Mouse (Mus musculus) layer of hippocampus, adult 11-12 months (tissue): ENCODE measurements around the gene Gm49387.

Source experiments
- DNase-seq: peaks from one replicate; pipeline ENCODE4 v3.0.0; 2022; ENCODE audit warnings: low spot score

Gm49387 gene

DNA sequence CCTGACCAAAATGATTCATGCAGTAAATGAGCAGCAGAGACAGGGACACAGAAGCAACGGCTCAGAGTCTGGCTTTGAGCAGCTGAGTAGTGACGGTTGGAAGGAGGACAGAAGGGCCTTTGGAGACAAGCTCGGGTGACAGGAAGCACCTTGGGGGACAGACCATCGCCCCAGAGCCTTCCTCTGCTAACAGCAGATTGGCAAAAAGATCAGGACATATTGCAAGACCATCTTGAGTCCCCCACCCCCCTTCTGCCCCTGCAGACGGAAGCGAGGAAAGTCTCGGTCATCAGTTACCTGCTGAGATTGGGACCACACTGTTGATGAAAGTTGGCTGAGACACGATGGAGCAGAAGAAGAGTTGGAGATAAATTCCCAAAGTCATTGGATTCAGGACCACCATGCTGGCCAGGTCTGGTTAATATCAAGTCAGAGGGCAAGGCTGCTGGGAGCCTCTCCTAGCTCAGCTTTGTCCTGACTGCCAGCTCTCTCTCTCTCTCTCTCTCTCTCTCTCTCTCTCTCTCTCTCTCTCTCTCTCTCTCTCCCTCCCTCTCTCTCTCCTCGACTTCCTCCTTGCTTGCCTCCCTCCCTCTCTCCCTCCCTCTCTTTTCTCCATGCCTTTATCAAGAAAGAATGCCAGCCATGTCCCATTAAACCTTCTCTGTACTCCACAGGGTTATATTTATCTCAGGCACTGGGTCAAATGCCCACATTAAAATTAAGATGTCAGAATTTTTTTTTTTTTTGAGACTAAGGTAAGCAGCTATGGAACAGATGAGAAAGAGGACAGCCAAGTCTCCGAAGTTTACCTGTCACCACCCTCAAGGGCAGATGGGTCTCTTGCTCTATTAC lies 63.6 kb downstream of the Gm49387 start:
- no peak for DNase-seq

DNA sequence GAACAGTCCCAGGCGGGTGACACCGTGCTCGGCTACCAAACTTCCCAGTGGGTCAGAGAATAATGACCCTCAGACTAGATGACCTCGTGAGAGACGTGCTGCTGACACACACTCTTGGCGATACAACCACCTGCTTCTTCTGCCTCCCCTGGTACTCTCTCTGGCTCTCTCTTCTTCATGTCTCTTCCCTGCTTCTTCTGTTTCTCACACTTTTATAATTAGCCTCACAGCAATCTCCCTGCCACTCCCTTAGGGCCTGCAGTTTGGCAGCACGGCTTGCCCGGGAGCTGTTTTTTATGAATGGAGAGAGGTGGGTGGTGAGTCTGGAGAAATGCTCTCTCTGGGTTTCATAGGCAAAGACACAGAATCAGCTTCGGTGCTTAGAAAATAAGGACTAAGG lies 64.8 kb downstream of the Gm49387 start:
- DNase-seq, result no peak

GRCm38 (mm10) chr14:31574903-31575665 lies 65.6 kb downstream of the Gm49387 start:
- DNase-seq, result no peak

GRCm38 (mm10) chr14:31572561-31573175 lies 68.0 kb downstream of the Gm49387 start:
- peak; percentile 61 for DNase-seq

DNA sequence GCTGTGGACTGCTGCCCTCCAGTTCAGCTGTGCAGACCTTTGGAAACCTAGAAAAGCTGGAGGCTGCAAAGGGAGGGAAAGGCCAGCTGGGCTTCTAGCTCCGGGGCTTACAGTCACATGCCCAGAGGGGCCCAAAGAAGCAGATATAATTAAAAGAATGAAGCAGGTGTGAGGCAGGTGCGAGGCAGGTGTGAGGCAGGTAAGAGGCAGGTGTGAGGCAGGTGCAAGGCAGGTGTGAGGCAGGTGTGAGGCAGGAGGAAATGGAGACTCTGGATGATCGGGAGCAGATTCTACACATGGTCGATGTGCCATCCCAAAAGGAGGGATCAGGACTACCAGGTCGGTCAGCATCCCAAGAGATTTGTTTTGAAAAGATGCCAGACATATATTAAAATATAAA lies 69.3 kb downstream of the Gm49387 start:
- no peak for DNase-seq

DNA sequence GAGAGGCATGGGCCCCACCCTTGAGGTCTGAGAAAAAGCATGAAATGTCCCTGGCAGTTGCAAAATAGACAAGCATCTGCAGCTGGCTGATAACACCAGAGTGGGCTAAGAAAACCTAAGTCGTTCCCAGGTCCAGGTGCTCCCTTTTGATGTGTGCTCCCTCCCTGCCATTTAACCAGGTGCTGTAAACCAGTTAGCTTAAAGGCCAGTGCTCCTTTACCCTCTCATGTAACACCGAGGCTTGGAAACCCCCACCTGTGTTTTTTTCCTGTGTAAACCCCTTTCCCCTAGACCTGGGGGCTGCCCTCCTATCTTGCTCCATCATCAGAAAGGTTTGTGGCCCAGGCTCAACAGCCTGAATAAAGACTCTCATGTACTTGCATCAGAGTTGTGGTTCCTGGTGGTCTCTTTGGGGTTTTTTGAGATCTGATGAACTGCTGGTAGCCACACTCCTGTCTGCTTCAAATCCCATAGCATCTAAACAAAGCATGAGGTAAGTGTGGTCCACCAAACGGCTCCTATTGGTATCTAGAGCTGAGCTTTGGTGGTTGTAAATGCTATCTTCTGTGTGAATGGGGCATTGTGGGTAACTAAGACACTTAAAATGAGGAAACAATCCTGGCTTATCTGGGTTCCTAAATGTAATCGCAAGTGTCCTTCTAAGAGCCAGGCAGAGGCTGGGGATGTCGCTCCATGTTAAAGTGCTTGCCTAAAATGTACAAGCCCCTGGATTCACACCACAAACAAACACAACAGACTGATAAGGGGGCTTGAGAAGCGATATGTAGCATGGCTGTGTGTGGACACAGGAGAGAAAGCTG lies 70.3 kb downstream of the Gm49387 start:
- DNase-seq, result no peak

- DNase-seq, result no peak
Measured at GRCm38 (mm10) chr14:31569151-31569631, 71.5 kb downstream of the Gm49387 start.

- DNase-seq, result no peak
Measured at GRCm38 (mm10) chr14:31565478-31566212, 75.0 kb downstream of the Gm49387 start.

DNA sequence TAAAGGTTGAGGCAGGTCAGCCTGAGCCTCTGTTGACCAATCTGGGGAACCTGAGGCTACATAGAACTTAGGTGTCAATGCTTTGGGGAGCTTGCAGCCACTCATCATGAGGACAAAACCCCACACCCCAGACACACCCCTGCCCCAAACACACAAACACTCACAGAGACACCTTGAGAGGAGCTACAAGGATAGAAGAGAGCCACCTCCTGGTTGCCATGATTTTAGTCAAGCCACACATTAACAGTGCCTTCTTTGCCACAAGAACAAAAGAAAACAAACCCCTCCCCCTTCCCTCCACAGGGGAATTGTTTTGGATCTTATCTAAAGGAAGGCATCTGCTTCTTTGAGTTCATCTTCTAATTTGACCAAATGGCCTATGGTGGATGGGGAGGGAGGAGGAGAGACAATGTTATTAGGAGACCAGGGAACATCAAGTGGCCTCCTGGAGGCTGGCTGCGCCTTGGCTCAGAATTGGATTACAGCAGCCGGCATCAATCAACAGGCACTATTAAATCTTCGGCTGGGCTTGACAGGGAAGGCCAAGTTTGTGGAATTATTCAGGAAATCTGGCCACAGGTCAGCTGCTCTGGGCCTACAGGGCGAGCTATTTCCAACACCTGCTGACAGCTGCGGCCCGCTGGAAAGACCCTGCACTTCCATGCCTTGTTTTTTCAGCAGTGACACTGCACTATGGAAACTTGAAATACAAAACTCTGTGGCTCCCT lies 76.1 kb downstream of the Gm49387 start:
- DNase-seq, result no peak

DNA sequence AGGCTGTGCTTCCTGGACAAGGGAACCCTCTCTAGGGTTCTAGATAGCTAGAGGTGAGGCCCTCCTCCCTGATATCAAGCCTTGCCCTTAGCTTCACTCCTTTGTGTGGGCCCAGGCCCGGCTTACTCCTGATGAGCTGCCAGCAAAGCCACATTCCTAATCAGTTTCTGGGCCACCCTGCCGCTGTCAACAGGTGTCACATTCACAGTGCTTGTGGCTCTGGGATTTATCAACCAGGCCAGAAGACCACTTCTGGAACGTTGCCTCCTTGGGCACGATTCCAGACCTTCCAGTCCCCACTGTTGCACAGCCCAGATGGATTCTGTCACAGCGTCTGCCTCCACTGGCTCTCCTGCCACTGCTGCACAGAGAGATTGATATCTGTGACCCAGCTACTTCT lies 79.8 kb downstream of the Gm49387 start:
- DNase-seq, result no peak

DNA sequence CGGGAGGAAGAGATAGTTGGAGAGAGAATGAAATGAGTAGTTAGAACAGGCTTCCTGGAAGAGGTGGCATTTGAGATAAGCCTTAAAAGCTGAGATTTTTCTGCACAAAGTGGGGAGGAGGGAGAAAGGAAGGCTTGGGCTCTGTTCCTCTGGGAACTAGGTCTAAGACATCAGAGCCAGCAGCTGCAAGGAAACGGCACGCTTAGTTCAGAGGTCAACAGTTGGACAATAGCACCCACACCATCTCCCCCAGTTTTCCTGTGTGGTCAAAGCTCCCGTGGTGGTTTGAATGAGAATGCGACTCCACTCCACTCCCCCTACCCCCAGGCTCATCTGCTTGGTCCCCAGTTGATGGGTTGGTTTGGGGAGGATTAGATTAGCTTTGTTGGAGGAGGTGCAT lies 81.5 kb downstream of the Gm49387 start:
- DNase-seq, result no peak

GRCm38 (mm10) chr14:31557784-31558183 lies 82.9 kb downstream of the Gm49387 start:
- DNase-seq, result no peak

DNA sequence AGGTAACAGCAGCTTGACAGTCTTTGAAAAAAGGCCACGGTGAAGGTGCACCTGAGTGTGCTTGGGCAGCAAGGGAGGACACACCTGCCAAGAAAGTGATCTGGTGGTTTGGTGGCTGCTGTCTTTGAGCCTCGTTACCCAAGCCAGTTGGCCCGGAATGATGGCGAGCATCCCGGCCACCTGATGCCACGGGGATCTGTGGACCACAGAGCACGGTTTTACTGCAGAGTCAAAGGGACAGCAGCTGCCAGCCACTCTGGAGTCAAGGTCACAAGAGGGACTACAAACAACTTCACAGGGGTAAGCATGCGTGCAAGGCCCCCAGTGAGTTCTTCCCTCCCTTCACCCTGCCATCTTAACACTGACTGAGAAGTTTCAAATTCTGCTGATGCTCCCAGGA lies 83.4 kb downstream of the Gm49387 start:
- DNase-seq, result no peak

DNA sequence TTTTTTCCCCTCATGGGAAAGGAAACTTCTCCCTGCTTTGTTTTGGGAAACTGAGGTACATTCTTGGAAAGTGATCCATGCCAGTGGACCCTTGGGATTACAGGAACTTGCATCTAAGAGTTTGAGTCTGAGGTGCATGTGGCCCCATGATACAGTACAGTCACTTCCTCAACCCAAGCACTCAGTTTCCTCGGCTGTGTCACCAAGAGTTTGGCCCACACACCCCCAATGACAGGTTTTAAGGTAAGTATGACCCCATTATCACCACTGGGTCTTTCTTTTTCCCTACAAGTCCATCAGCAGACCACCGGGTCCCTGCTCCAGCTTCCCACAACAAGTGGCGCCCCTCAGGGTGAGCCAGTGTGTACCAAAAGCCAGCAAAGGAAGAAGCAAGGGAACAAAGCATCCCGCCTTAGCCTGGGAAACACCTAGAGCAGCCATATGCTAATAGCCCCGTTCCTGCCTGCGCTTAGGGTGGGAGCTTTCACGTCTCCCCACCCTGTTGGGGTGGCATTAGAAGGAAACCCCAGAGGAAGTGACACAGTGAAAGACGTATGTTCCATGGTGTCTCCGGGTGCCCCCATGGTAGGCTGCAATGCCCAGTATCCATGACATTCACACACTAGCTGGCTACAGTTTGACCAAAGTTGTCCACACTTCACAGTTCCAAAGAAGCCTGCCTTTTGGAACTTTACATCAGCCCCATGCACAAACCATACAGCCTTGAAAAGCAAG lies 84.0 kb downstream of the Gm49387 start:
- no peak for DNase-seq

DNA sequence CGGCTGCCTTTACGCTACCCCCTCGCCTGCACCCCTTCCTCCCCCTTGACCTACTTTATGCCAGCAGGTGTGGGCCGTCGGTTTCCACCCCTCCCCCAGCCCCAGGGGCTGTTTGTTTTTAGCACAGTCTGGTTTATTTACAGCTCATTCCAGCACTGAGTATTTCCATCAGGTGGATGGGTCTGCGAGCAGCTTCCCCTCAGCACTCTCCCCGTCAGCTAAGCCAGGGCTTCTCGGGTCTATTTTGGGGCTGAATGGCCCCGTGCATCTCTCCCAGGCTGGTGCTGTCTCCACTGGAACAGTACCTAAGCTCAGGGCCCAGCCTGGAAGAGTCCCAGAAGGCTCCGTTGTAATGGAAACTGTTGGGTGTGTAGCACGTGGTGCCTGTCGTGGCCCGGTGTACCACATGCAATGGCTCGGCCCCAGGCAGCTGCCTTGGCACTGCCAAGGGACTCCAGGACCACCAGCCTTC lies 84.7 kb downstream of the Gm49387 start:
- DNase-seq, result no peak

DNA sequence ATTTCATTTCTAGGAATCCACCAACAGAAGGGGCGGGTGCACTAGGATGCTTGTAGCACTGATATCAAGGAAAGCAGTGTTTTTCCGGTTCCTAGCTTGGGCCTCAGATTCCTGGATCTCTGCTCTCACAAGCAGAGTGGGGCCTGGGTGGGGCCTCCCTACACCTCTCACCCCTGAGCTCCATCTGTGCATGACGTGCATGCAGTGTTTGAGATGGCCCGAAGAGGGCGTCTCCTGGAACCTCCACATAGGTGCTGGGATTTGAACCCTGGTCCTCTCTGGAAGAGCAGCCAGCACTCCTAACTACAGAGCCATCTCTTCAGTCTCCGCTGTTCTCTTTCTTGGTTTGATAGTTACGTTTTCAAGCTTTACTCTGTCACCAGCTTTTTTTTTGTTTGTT lies 85.7 kb downstream of the Gm49387 start:
- no peak for DNase-seq

DNA sequence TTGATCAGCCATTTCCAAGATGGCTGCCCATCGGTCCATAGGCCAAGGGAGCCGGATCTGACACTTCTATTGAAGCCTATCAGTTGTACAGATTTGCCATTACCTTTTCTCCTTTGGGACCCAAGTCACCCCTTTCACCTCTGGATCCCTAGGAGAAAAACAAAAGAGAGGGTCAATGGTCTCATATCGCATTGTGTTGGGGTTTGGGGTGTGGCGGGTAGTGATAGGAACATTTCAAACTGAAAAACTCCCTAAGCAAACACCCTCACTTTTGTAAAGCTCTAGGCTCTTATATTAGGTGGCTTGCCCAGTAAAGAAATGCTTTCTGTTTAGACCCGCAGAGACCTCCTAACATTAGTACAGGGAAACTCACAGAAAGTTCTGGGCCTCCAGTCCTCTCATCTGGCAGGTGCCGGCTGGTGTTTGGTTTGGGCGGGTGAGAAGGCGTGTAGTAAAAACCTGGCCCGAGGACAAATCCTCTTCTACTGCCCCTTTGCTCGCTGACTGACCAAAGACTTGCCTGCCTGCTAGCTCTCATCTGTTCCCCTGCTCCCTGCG lies 96.7 kb downstream of the Gm49387 start:
- DNase-seq, result no peak

- no peak for DNase-seq
Measured at GRCm38 (mm10) chr14:31537298-31537697, 103.4 kb downstream of the Gm49387 start.

DNA sequence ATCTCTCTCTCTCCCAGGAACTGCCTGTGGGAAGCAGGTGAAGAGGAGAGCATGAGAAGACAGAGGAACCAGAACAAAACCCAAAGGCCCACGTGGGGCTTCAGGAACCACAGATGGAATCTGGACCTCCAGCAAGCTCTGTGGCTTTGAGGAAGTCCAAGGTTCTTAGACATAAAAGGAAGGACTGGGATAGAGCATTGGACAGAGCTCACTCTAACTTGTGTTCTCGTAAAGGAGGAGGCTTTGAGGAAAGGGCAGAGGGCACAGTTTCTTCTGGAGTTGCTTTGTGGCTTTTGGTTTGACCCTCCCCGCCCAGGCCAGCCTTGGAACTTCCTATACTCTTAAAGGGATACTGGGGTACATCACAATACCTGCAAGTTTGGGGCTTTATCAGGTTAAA lies 108.0 kb downstream of the Gm49387 start:
- DNase-seq, result no peak
